20 mouse cellular contexts compared by ENCODE assay signal in the genomic region with DNA sequence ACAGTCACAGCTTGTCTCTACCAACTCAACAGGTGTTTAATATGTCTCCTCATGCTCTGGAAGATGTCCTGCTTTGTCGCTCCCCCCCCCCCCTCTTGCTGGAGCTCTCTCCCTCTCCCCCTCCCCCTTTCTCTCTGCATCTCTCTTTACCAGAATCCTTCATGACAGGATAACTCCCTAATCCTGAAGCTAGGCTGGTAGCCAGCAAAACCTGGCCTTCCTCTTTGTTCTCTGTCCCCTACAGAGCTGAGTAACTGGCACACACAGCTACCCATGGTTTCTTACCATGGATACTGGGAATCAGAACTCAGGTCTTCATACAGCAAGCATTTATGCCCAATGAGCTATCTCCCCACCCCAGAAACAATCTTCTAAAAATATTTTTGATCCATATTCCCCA.
A peak's percentile ranks its signal among the peaks of the same experiment; 100 is the strongest.
DNase-seq lines count a peak whose midpoint lies in the region; ATAC-seq and TF ChIP-seq lines count a peak whose summit lies in the region.
"Had no signal": no experiment of that assay in that cellular context is flagged by ENCODE, and none has a peak within 500 bp of the region (broad histone marks: within the 10 kb centered on the region; RNA-seq: fewer than 3 reads in every experiment).

No protein-coding gene starts in this region.

- no peaks in the 10 kb centered on the region for H3K9me3 ChIP-seq in hindbrain, embryonic 16.5 days (ENCODE audit: control insufficient read depth, low read length)
- no peaks in the 10 kb centered on the region for H3K9me3 ChIP-seq in hindbrain, postnatal 0 days (ENCODE audit: low read length)
- H3K9me3 ChIP-seq: embryonic facial prominence, embryonic 13.5 days; forebrain, embryonic 13.5 days; heart, embryonic 15.5 days; hindbrain, embryonic 10.5 days had no signal

- no peak for TF ChIP-seq CTCF in cerebellum, adult 2 months (IDR thresholded peaks at IDR 0.05; ENCODE audit: borderline replicate concordance, insufficient read depth, low read depth, low read length)
- TF ChIP-seq CTCF in hindbrain, postnatal 0 days (IDR thresholded peaks at IDR 0.05; ENCODE audit: low read depth): no peak

- H3K27me3 ChIP-seq in cerebellum, adult 2 months (ENCODE audit: control insufficient read depth, insufficient read depth, low read length): no peaks in the 10 kb centered on the region
- no peaks in the 10 kb centered on the region for H3K27me3 ChIP-seq in hindbrain, embryonic 16.5 days (replicated peaks; ENCODE audit: control insufficient read depth, insufficient read depth, low read length)
- H3K27me3 ChIP-seq in hindbrain, postnatal 0 days (ENCODE audit: insufficient read depth, low read length): no peaks in the 10 kb centered on the region
- H3K27me3 ChIP-seq: embryonic facial prominence, embryonic 13.5 days; forebrain, embryonic 13.5 days; heart, embryonic 15.5 days had no signal

- H3K36me3 ChIP-seq in hindbrain, embryonic 16.5 days (ENCODE audit: control insufficient read depth, insufficient read depth, low read length): no peaks in the 10 kb centered on the region
- H3K36me3 ChIP-seq in hindbrain, postnatal 0 days (ENCODE audit: insufficient read depth, low read length): no peaks in the 10 kb centered on the region
- H3K36me3 ChIP-seq: embryonic facial prominence, embryonic 13.5 days; heart, embryonic 15.5 days; hindbrain, embryonic 10.5 days had no signal

- peaks cover 4% of the 10 kb centered on the region; the same call in 1 of the 2 replicates for H3K4me1 ChIP-seq in cerebellum, adult 2 months (ENCODE audit: control insufficient read depth, insufficient read depth, low read length)
- H3K4me1 ChIP-seq in hindbrain, embryonic 16.5 days (ENCODE audit: control insufficient read depth, insufficient read depth, low read depth, low read length): no peaks in the 10 kb centered on the region
- H3K4me1 ChIP-seq in hindbrain, postnatal 0 days (ENCODE audit: insufficient read depth, low read length): no peaks in the 10 kb centered on the region

- H3K27ac ChIP-seq in cerebellum, adult 2 months (ENCODE audit: insufficient read depth, low read length): no peak overlapping the region
- H3K27ac ChIP-seq in hindbrain, embryonic 16.5 days (ENCODE audit: low read depth, low read length): no peak overlapping the region
- H3K27ac ChIP-seq in hindbrain, postnatal 0 days: no peak overlapping the region
- H3K27ac ChIP-seq: forebrain, embryonic 13.5 days; heart, adult 2 months; heart, embryonic 15.5 days; hindbrain, embryonic 10.5 days; hindbrain, embryonic 14.5 days had no signal

- intact Hi-C loops in heart, postnatal 14 days (cut with DNase I): no loop called here

- TF ChIP-seq POLR2A in cerebellum, adult 2 months (IDR thresholded peaks at IDR 0.05; ENCODE audit: borderline replicate concordance, insufficient read depth, low read length): no peak

- H3K9ac ChIP-seq in hindbrain, embryonic 16.5 days (ENCODE audit: low read depth, low read length): no peak overlapping the region
- H3K9ac ChIP-seq in hindbrain, postnatal 0 days (replicated peaks; ENCODE audit: low read length): no peak overlapping the region
- H3K9ac ChIP-seq: embryonic facial prominence, embryonic 13.5 days; forebrain, embryonic 13.5 days; heart, embryonic 15.5 days; hindbrain, embryonic 14.5 days had no signal

- H3K4me2 ChIP-seq in hindbrain, embryonic 16.5 days (ENCODE audit: low read length): no peak overlapping the region
- no peak overlapping the region for H3K4me2 ChIP-seq in hindbrain, postnatal 0 days (ENCODE audit: low read depth, low read length)
- H3K4me2 ChIP-seq: embryonic facial prominence, embryonic 13.5 days; forebrain, embryonic 13.5 days; heart, embryonic 11.5 days; heart, embryonic 15.5 days; hindbrain, embryonic 14.5 days had no signal

- ATAC-seq in hindbrain, embryonic 16.5 days: peak; percentile 48; the same call in 1 of the 2 replicates
- ATAC-seq in hindbrain, postnatal 0 days: no peak
- ATAC-seq: forebrain, embryonic 13.5 days; inflammation-experienced regulatory T-cells, adult 6 months; intestine, postnatal 0 days had no signal

- whole genome bisulfite sequencing in cerebellum, adult 2 months: no CpG with 5 or more reads among the region's 1 CpGs
- WGBS in hindbrain, embryonic 16.5 days: no CpG with 5 or more reads among the region's 1 CpGs
- 60% methylated on average over 1 of the region's 1 CpGs for WGBS in hindbrain, postnatal 0 days

- H3K4me3 ChIP-seq in cerebellum, adult 2 months (replicated peaks; ENCODE audit: insufficient read depth, low read depth, low read length): no peak overlapping the region
- no peak overlapping the region for H3K4me3 ChIP-seq in hindbrain, embryonic 16.5 days (ENCODE audit: low read length)
- H3K4me3 ChIP-seq in hindbrain, postnatal 0 days (ENCODE audit: low read length): no peak overlapping the region
- H3K4me3 ChIP-seq: embryonic facial prominence, embryonic 13.5 days; forebrain, embryonic 13.5 days; heart, adult 2 months; heart, embryonic 15.5 days; hindbrain, embryonic 10.5 days had no signal

- peak; percentile 28 to 37 for DNase-seq in cerebellum, adult 2 months
- DNase-seq in cerebellum, postnatal 4 days (ENCODE audit: low spot score in 2 of 2): no peak
- DNase-seq in hindbrain, postnatal 0 days (ENCODE audit: low spot score): no peak
- DNase-seq in brain, adult 2 months (ENCODE audit: low read depth, low spot score): peak; percentile 67
- DNase-seq in cerebellum, postnatal 14 days: peak; percentile 46 to 52
- DNase-seq in heart, postnatal 14 days: no peak
- DNase-seq in gastrocnemius, postnatal 25 days: no peak
- DNase-seq: adrenal gland, postnatal 10 days; gastrocnemius, postnatal 10 days; heart, adult 2 months; kidney, adult 8-10 months had no signal

Comparison
In these comparisons a context has a peak if more than half of its experiments do, and no peak if none do; other contexts are left out.
1. DNase-seq: peak in cerebellum, adult 2 months (2 of 2), brain, adult 2 months (single experiment) and cerebellum, postnatal 14 days (2 of 2); none in cerebellum, postnatal 4 days (0 of 2), hindbrain, postnatal 0 days (single experiment), heart, postnatal 14 days (0 of 2) and gastrocnemius, postnatal 25 days (single experiment).